Mouse (Mus musculus) heart, postnatal 36 days (tissue): ENCODE measurements around the gene Napa. TPM values are rescaled to one million over a fixed set of nuclear protein-coding genes. Genes with fewer than 3 reads are reported as not detected.

Experiments
- total RNA-seq, 2 experiments: library from RNA; stranded (reverse); gene quantifications; 2 replicates each; pipeline ENCODE4 v1.2.3; 2021

Napa gene
- total RNA-seq, 2 experiments from 2014 or later, result 81.3 to 84.7 TPM

Other genes with a start within 250 kb of the Napa start
- not detected for gene Crx, start 218.5 kb upstream of the Napa start, total RNA-seq
- gene Crxos, start 215.8 kb upstream of the Napa start, total RNA-seq, result not detected
- 100 to 1,000 TPM; 169 to 178 TPM for gene Selenow, start 176.1 kb upstream of the Napa start, total RNA-seq
- gene Nop53, start 152.4 kb upstream of the Napa start, total RNA-seq, result 100 to 1,000 TPM; 137 to 141 TPM
- gene Ehd2, start 130.9 kb upstream of the Napa start, total RNA-seq, result 100 to 1,000 TPM in 1 of 2 experiments, 10 to 100 TPM in 1; 93.1 to 131 TPM
- 1 to 10 TPM; 8.1 to 8.2 TPM for gene Bicra, start 50.5 kb upstream of the Napa start, total RNA-seq
- gene Zfp541, start 36.6 kb upstream of the Napa start, total RNA-seq, result not detected
- gene Kptn, start 21.4 kb downstream of the Napa start, total RNA-seq, result 10 to 100 TPM; 23.0 to 23.1 TPM
- gene Slc8a2, start 31.4 kb downstream of the Napa start, total RNA-seq, result 1 to 10 TPM in 1 of 2 experiments, under 1 TPM in 1; 0.67 to 1.1 TPM
- gene Meis3, start 76.6 kb downstream of the Napa start, total RNA-seq, result 1 to 10 TPM; 3.9 to 4.9 TPM
- 1 to 10 TPM; 7.9 to 8.7 TPM for gene Dhx34, start 123.6 kb downstream of the Napa start, total RNA-seq
- 1 to 10 TPM; 1.2 to 1.7 TPM for gene C5ar2, start 145.7 kb downstream of the Napa start, total RNA-seq
- gene C5ar1, start 161.1 kb downstream of the Napa start, total RNA-seq, result 1 to 10 TPM; 6.4 to 7.8 TPM
- 10 to 100 TPM; 17.0 to 17.8 TPM for gene Inafm1, start 175.2 kb downstream of the Napa start, total RNA-seq
- 10 to 100 TPM; 34.6 to 36.9 TPM for gene Ccdc9, start 188.3 kb downstream of the Napa start, total RNA-seq
- gene Bbc3, start 209.9 kb downstream of the Napa start, total RNA-seq, result 1 to 10 TPM; 3.1 to 5.0 TPM